Mouse (Mus musculus) granulocyte monocyte progenitor cell, adult 5-6 weeks (primary cell): Measurements from ENCODE around the gene Mettl11b. TPM values are rescaled to one million over a fixed set of nuclear protein-coding genes. Genes with fewer than 3 reads are reported as not detected.

ENCODE experiments used
- ATAC-seq: replicated peaks from 2 replicates; pipeline ENCODE4 v1.8.0; 2016; ENCODE audit warnings: mild to moderate bottlenecking, moderate TSS enrichment, inconsistent platforms; ENCODE audit not compliant: poor library complexity, severe bottlenecking
- total RNA-seq, 2 experiments: library from RNA; stranded (forward) in 1 of 2; stranded (reverse) in 1 of 2; fragments of 200-712, 200-1000 nt in 1 of 2; fragments of >200 nt in 1 of 2; fragmentation: Nextera tagmentation in 1 of 2; gene quantifications; 2 replicates each; pipeline ENCODE4 v1.2.3; 2014 to 2017

Gene Mettl11b
- total RNA-seq, 2 experiments from 2014 or later = not detected

- no peak for ATAC-seq
Observed at GRCm38 (mm10) chr1:163657056-163657455, 68.0 kb downstream of the Mettl11b start.

GRCm38 (mm10) chr1:163656432-163656831, 68.6 kb downstream of the Mettl11b start:
- ATAC-seq = no peak

Other genes starting within 250 kb of the Mettl11b start
- gene Kifap3, start 54.4 kb upstream of the Mettl11b start, total RNA-seq (2014; fragmentation: Nextera tagmentation) = 7.5 and 10.3 TPM in 2 replicates
- gene Kifap3, start 54.4 kb upstream of the Mettl11b start, total RNA-seq (2017) = 11.1 and 13.8 TPM in 2 replicates
- gene Scyl3, start 203.9 kb upstream of the Mettl11b start, total RNA-seq (2014; fragmentation: Nextera tagmentation) = 30.0 and 38.8 TPM in 2 replicates
- 13.9 and 18.9 TPM in 2 replicates for gene Scyl3, start 203.9 kb upstream of the Mettl11b start, total RNA-seq (2017)